Mouse (Mus musculus): ENCODE results near the gene Npcd. TPM values are rescaled to one million over a fixed set of nuclear protein-coding genes. Genes with fewer than 3 reads are reported as not detected.

Gene Npcd
- polyA plus RNA-seq, 2 experiments = 0.99 to 1.7 TPM

- DNase-seq (ENCODE audit: low spot score) (no peak), ATAC-seq (ENCODE audit: low FRiP score, low read depth) (no peak)
- H3K27me3 ChIP-seq (ENCODE audit: control insufficient read depth, insufficient read depth, low read length) = peaks cover 22% of the 10 kb centered on the region
- no peak overlapping the region for H3K27ac ChIP-seq (replicated peaks; ENCODE audit: low read depth, low read length)
- no peak overlapping the region for H3K4me2 ChIP-seq (replicated peaks; ENCODE audit: low read depth, low read length, severe bottlenecking)
- no peaks in the 10 kb centered on the region for H3K9me3 ChIP-seq (ENCODE audit: control insufficient read depth, low read length)
- no peak overlapping the region for H3K9ac ChIP-seq (ENCODE audit: low read depth, low read length, severe bottlenecking)
- H3K4me1 ChIP-seq (ENCODE audit: control insufficient read depth, insufficient read depth, low read length) = no peaks in the 10 kb centered on the region
- H3K36me3 ChIP-seq (ENCODE audit: control insufficient read depth, insufficient read depth, low read length) = no peaks in the 10 kb centered on the region
- 72% methylated on average over 4 of the region's 4 CpGs for WGBS
- TF ChIP-seq POLR2A (IDR thresholded peaks at IDR 0.05; ENCODE audit: borderline replicate concordance, extremely low read depth, insufficient read depth, insufficient read length) = no peak
- H3K4me3 ChIP-seq (replicated peaks; ENCODE audit: low read length) = no peak overlapping the region
Measured at GRCm38 (mm10) chr15:79810997-79811396, 23.0 kb downstream of the Npcd start.

GRCm38 (mm10) chr15:79810061-79810460 is 24.0 kb downstream of the Npcd start:
- H3K9me3 ChIP-seq (ENCODE audit: control insufficient read depth, low read length) = no peaks in the 10 kb centered on the region
- H3K27ac ChIP-seq (replicated peaks; ENCODE audit: low read depth, low read length) = no peak overlapping the region
- DNase-seq (ENCODE audit: low spot score) = no peak
- H3K9ac ChIP-seq (ENCODE audit: low read depth, low read length, severe bottlenecking) = no peak overlapping the region
- TF ChIP-seq POLR2A (IDR thresholded peaks at IDR 0.05; ENCODE audit: borderline replicate concordance, extremely low read depth, insufficient read depth, insufficient read length) = no peak
- no peak for ATAC-seq (ENCODE audit: low FRiP score, low read depth)
- peaks cover 31% of the 10 kb centered on the region for H3K27me3 ChIP-seq (ENCODE audit: control insufficient read depth, insufficient read depth, low read length)
- no peaks in the 10 kb centered on the region for H3K36me3 ChIP-seq (ENCODE audit: control insufficient read depth, insufficient read depth, low read length)
- no peak overlapping the region for H3K4me2 ChIP-seq (replicated peaks; ENCODE audit: low read depth, low read length, severe bottlenecking)
- no peak overlapping the region for H3K4me3 ChIP-seq (replicated peaks; ENCODE audit: low read length)
- no peaks in the 10 kb centered on the region for H3K4me1 ChIP-seq (ENCODE audit: control insufficient read depth, insufficient read depth, low read length)
- 67% methylated on average over 3 of the region's 3 CpGs for WGBS

GRCm38 (mm10) chr15:79808658-79809057 is 25.4 kb downstream of the Npcd start:
- Histone ChIP-seq H3K9me3 (ENCODE audit: control insufficient read depth, low read length) (no peaks in the 10 kb centered on the region), H3K36me3 (ENCODE audit: control insufficient read depth, insufficient read depth, low read length) (no peaks in the 10 kb centered on the region), H3K4me2 (replicated peaks; ENCODE audit: low read depth, low read length, severe bottlenecking) (no peak overlapping the region), H3K27me3 (ENCODE audit: control insufficient read depth, insufficient read depth, low read length) (peaks cover 45% of the 10 kb centered on the region), H3K4me1 (ENCODE audit: control insufficient read depth, insufficient read depth, low read length) (0 out of 2 replicates have a peak, but pooled peaks cover 2% of the 10 kb centered on the region), H3K4me3 (replicated peaks; ENCODE audit: low read length) (no peak overlapping the region), H3K27ac (replicated peaks; ENCODE audit: low read depth, low read length) (no peak overlapping the region), H3K9ac (ENCODE audit: low read depth, low read length, severe bottlenecking) (no peak overlapping the region)
- no peak for TF ChIP-seq POLR2A (IDR thresholded peaks at IDR 0.05; ENCODE audit: borderline replicate concordance, extremely low read depth, insufficient read depth, insufficient read length)
- no peak for ATAC-seq (ENCODE audit: low FRiP score, low read depth)
- 44% methylated on average over 5 of the region's 5 CpGs for WGBS
- no peak for DNase-seq (ENCODE audit: low spot score)

- 31% methylated on average over 5 of the region's 5 CpGs for WGBS
- no peak for ATAC-seq (ENCODE audit: low FRiP score, low read depth)
Measured at GRCm38 (mm10) chr15:79808114-79808513, 25.9 kb downstream of the Npcd start.

GRCm38 (mm10) chr15:79807050-79807449 is 27.0 kb downstream of the Npcd start:
- no peak for TF ChIP-seq POLR2A (IDR thresholded peaks at IDR 0.05; ENCODE audit: borderline replicate concordance, extremely low read depth, insufficient read depth, insufficient read length)

More at GRCm38 (mm10) chr15:79808114-79808513, 25.9 kb downstream of the Npcd start:
- Histone ChIP-seq H3K9me3 (ENCODE audit: control insufficient read depth, low read length) (no peaks in the 10 kb centered on the region), H3K36me3 (ENCODE audit: control insufficient read depth, insufficient read depth, low read length) (no peaks in the 10 kb centered on the region), H3K4me1 (ENCODE audit: control insufficient read depth, insufficient read depth, low read length) (0 out of 2 replicates have a peak, but pooled peaks cover 2% of the 10 kb centered on the region), H3K9ac (ENCODE audit: low read depth, low read length, severe bottlenecking) (no peak overlapping the region), H3K27ac (replicated peaks; ENCODE audit: low read depth, low read length) (no peak overlapping the region), H3K4me3 (replicated peaks; ENCODE audit: low read length) (no peak overlapping the region), H3K4me2 (replicated peaks; ENCODE audit: low read depth, low read length, severe bottlenecking) (no peak overlapping the region), H3K27me3 (ENCODE audit: control insufficient read depth, insufficient read depth, low read length) (peaks cover 50% of the 10 kb centered on the region)
- DNase-seq (ENCODE audit: low spot score) = peak; percentile 59
- no peak for TF ChIP-seq POLR2A (IDR thresholded peaks at IDR 0.05; ENCODE audit: borderline replicate concordance, extremely low read depth, insufficient read depth, insufficient read length)

GRCm38 (mm10) chr15:79805246-79805645 is 28.8 kb downstream of the Npcd start:
- no peak for TF ChIP-seq POLR2A (IDR thresholded peaks at IDR 0.05; ENCODE audit: borderline replicate concordance, extremely low read depth, insufficient read depth, insufficient read length)
- H3K36me3 ChIP-seq (ENCODE audit: control insufficient read depth, insufficient read depth, low read length) = no peaks in the 10 kb centered on the region
- DNase-seq (ENCODE audit: low spot score) (no peak), ATAC-seq (ENCODE audit: low FRiP score, low read depth) (no peak)
- H3K27ac ChIP-seq (replicated peaks; ENCODE audit: low read depth, low read length) = no peak overlapping the region
- WGBS = 18% methylated on average over 8 of the region's 8 CpGs
- peak overlapping the region; percentile 81 for H3K4me2 ChIP-seq (replicated peaks; ENCODE audit: low read depth, low read length, severe bottlenecking)
- H3K9ac ChIP-seq (ENCODE audit: low read depth, low read length, severe bottlenecking) = no peak overlapping the region
- H3K27me3 ChIP-seq (ENCODE audit: control insufficient read depth, insufficient read depth, low read length) = peaks cover 68% of the 10 kb centered on the region
- H3K4me3 ChIP-seq (replicated peaks; ENCODE audit: low read length) = peak overlapping the region; percentile 59
- no peaks in the 10 kb centered on the region for H3K9me3 ChIP-seq (ENCODE audit: control insufficient read depth, low read length)
- 0 out of 2 replicates have a peak, but pooled peaks cover 2% of the 10 kb centered on the region for H3K4me1 ChIP-seq (ENCODE audit: control insufficient read depth, insufficient read depth, low read length)

More at GRCm38 (mm10) chr15:79807050-79807449, 27.0 kb downstream of the Npcd start:
- no peak overlapping the region for H3K4me3 ChIP-seq (replicated peaks; ENCODE audit: low read length)
- H3K9ac ChIP-seq (ENCODE audit: low read depth, low read length, severe bottlenecking) = no peak overlapping the region
- H3K27ac ChIP-seq (replicated peaks; ENCODE audit: low read depth, low read length) = no peak overlapping the region
- DNase-seq (ENCODE audit: low spot score) (no peak), ATAC-seq (ENCODE audit: low FRiP score, low read depth) (no peak)
- no peak overlapping the region for H3K4me2 ChIP-seq (replicated peaks; ENCODE audit: low read depth, low read length, severe bottlenecking)
- 47% methylated on average over 1 of the region's 1 CpGs for WGBS
- no peaks in the 10 kb centered on the region for H3K9me3 ChIP-seq (ENCODE audit: control insufficient read depth, low read length)
- no peaks in the 10 kb centered on the region for H3K36me3 ChIP-seq (ENCODE audit: control insufficient read depth, insufficient read depth, low read length)
- H3K4me1 ChIP-seq (ENCODE audit: control insufficient read depth, insufficient read depth, low read length) = 0 out of 2 replicates have a peak, but pooled peaks cover 2% of the 10 kb centered on the region
- peaks cover 61% of the 10 kb centered on the region for H3K27me3 ChIP-seq (ENCODE audit: control insufficient read depth, insufficient read depth, low read length)
